Mouse (Mus musculus): ENCODE data around the gene Ogdhl. TPM values are rescaled to one million over a fixed set of nuclear protein-coding genes. Genes with fewer than 3 reads are reported as not detected.
A peak's percentile ranks its signal among the peaks of the same experiment; 100 is the strongest.
"Not testable (repeated sequence)": the region's sequence is repeated elsewhere in the genome, so short reads cannot be mapped to it uniquely, and the experiment has no call there.

Gene Ogdhl
- polyA plus RNA-seq, 1 experiment from 2014 or later: 20.9 TPM

DNA sequence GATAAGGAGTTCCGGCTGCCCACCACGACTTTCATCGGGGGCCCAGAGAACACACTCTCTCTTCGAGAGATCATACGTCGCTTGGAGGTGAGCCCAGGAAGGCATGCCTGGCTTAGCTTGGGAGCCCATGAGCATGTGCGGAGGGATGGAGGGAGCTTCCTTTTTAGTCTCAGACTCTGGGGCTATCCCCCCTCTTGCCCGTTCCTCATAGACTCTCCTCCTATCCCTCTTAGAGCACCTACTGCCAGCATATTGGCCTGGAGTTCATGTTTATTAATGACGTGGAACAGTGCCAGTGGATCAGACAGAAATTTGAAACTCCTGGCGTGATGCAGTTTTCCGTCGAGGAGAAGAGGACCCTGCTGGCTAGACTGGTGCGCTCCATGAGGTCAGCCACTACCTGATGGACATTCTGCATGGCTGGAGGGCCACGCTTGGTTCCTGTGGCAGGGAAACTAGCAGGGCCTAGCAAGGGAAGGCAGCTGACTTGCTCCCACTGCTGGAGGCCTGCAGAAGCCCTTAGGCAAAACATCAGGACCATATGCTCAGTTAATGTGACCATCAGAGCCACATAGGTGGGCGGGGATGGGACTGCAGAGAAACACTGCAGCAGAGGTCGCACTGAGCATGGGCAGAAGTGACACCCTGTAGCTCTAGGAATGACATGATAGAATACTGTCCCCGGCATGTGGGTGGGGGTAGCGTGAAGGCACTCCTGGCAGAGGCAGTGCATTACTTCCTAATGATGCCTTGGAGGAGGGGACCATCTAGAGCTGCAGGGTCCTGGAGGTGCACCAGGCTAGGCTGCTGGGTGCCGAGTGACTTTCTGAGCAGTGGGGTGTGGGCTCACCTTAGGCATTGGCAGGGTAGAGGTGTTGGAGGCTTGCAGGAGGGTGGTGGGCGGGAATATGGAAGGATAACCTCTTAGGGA, 11.0 kb downstream of the Ogdhl start:
- peak; percentile 31; the same call in 1 of the 2 replicates for ATAC-seq
- Histone ChIP-seq H3K4me3 (ENCODE audit: low read length) (no peak overlapping the region), H3K4me2 (ENCODE audit: low read length) (no peak overlapping the region), H3K27ac (ENCODE audit: low read depth, low read length) (no peak overlapping the region), H3K9me3 (ENCODE audit: control insufficient read depth, low read length) (no peaks in the 10 kb centered on the region), H3K36me3 (ENCODE audit: control insufficient read depth, insufficient read depth, low read length) (peaks cover 5% of the 10 kb centered on the region), H3K4me1 (ENCODE audit: control insufficient read depth, insufficient read depth, low read depth, low read length) (no peaks in the 10 kb centered on the region; the same call in 1 of the 2 replicates), H3K9ac (ENCODE audit: low read depth, low read length) (no peak overlapping the region), H3K27me3 (replicated peaks; ENCODE audit: control insufficient read depth, insufficient read depth, low read length) (no peaks in the 10 kb centered on the region)
- 66% methylated on average over 20 of the region's 20 CpGs for WGBS

DNA sequence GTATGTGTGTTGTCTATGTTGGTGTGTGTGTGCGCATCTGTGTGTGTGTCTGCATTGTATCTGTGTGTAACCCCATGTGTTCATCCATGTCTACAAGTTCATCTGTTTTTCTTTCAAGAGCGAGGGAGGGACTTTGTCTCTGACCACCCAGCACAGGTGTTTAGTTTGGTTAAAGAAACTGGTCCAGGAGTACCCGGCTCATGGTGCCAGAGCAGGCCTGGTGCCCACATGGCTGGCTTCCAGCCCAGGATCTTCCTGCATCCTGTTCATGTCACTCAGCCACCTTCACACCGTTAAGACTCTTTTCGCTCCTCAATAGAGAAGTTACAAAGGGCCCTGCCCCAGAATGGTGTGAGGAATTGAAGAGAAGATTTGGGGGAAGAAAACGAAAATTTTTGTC, 14.2 kb downstream of the Ogdhl start:
- 73% methylated on average over 6 of the region's 6 CpGs for WGBS
- H3K4me3 ChIP-seq (ENCODE audit: low read length): no peak overlapping the region
- peaks cover 24% of the 10 kb centered on the region for H3K36me3 ChIP-seq (ENCODE audit: control insufficient read depth, insufficient read depth, low read length)
- H3K9me3 ChIP-seq (ENCODE audit: control insufficient read depth, low read length): no peaks in the 10 kb centered on the region
- no peaks in the 10 kb centered on the region for H3K27me3 ChIP-seq (replicated peaks; ENCODE audit: control insufficient read depth, insufficient read depth, low read length)
- no peak overlapping the region for H3K4me2 ChIP-seq (ENCODE audit: low read length)
- no peak overlapping the region for H3K27ac ChIP-seq (ENCODE audit: low read depth, low read length)
- no peak overlapping the region for H3K9ac ChIP-seq (ENCODE audit: low read depth, low read length)
- H3K4me1 ChIP-seq (ENCODE audit: control insufficient read depth, insufficient read depth, low read depth, low read length): no peaks in the 10 kb centered on the region; the same call in 1 of the 2 replicates
- ATAC-seq: no peak

DNA sequence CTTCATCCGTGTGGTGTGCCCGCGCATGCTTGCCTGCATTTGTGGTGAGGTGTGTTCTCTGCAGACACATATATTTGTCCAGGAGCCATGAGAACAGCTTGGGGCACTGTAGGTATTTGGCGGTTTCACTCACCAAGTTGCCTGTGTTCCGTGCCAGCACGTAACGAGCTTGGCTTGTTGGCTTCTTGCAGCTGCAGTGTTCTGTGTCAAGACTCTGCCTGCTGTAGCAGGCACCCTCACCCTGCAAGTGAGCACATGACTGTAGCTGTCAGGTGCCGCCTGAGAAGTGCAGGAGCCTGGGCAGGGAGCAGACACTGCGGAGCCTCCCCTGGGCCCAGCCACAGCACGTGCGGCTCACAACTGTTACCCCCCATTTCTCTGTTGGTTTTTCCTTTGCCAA, 14.7 kb downstream of the Ogdhl start:
- no peaks in the 10 kb centered on the region for H3K9me3 ChIP-seq (ENCODE audit: control insufficient read depth, low read length)
- 69% methylated on average over 11 of the region's 11 CpGs for WGBS
- H3K4me2 ChIP-seq (ENCODE audit: low read length): no peak overlapping the region
- peaks cover 28% of the 10 kb centered on the region for H3K36me3 ChIP-seq (ENCODE audit: control insufficient read depth, insufficient read depth, low read length)
- no peak overlapping the region for H3K4me3 ChIP-seq (ENCODE audit: low read length)
- ATAC-seq: peak; percentile 70; the same call in 1 of the 2 replicates
- H3K4me1 ChIP-seq (ENCODE audit: control insufficient read depth, insufficient read depth, low read depth, low read length): no peaks in the 10 kb centered on the region; the same call in 1 of the 2 replicates
- no peak overlapping the region for H3K9ac ChIP-seq (ENCODE audit: low read depth, low read length)
- H3K27me3 ChIP-seq (replicated peaks; ENCODE audit: control insufficient read depth, insufficient read depth, low read length): no peaks in the 10 kb centered on the region
- H3K27ac ChIP-seq (ENCODE audit: low read depth, low read length): no peak overlapping the region

DNA sequence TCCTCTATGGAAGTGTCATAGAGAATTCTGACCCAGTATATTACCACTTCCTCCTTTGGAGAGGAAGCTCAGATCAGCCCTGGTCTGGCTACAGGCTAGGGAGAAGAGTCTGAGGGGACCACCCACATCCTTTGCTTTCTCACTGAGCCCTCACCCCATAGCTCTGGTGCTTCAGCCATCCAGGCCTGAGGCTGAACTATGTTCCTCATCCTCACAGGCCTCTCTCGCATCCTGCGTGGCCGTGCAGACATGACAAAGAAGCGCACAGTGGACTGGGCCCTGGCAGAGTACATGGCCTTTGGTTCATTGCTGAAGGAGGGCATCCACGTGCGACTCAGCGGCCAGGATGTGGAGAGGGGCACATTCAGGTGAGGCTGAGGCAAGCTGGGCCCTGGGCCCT, 20.0 kb downstream of the Ogdhl start:
- H3K9ac ChIP-seq (ENCODE audit: low read depth, low read length): no peak overlapping the region
- peaks cover 34% of the 10 kb centered on the region for H3K36me3 ChIP-seq (ENCODE audit: control insufficient read depth, insufficient read depth, low read length)
- H3K4me1 ChIP-seq (ENCODE audit: control insufficient read depth, insufficient read depth, low read depth, low read length): no peaks in the 10 kb centered on the region
- H3K27me3 ChIP-seq (replicated peaks; ENCODE audit: control insufficient read depth, insufficient read depth, low read length): no peaks in the 10 kb centered on the region
- 97% methylated on average over 7 of the region's 7 CpGs for WGBS
- no peaks in the 10 kb centered on the region for H3K9me3 ChIP-seq (ENCODE audit: control insufficient read depth, low read length)
- H3K4me2 ChIP-seq (ENCODE audit: low read length): no peak overlapping the region
- ATAC-seq: no peak
- H3K4me3 ChIP-seq (ENCODE audit: low read length): no peak overlapping the region
- H3K27ac ChIP-seq (ENCODE audit: low read depth, low read length): no peak overlapping the region

DNA sequence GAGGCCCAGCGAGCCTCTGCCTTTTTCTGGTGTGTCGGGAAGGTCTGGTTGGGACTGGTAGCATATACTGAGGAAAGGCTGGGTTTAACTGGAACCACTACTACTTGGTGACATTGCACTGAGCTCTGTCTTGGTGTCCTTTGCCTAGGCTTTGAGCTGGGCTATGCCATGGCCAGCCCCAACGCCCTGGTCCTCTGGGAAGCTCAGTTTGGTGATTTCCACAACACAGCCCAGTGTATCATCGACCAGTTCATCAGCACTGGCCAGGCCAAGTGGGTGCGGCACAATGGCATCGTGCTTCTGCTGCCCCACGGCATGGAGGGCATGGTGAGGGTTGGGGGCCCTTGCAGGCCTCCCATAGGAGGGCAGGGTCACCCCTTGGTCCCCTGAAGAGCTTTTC, 22.4 kb downstream of the Ogdhl start:
- no peak for ATAC-seq
- H3K27me3 ChIP-seq (replicated peaks; ENCODE audit: control insufficient read depth, insufficient read depth, low read length): no peaks in the 10 kb centered on the region
- H3K36me3 ChIP-seq (ENCODE audit: control insufficient read depth, insufficient read depth, low read length): peaks cover 25% of the 10 kb centered on the region
- no peak overlapping the region for H3K9ac ChIP-seq (ENCODE audit: low read depth, low read length)
- H3K4me3 ChIP-seq (ENCODE audit: low read length): no peak overlapping the region
- H3K9me3 ChIP-seq (ENCODE audit: control insufficient read depth, low read length): no peaks in the 10 kb centered on the region
- no peaks in the 10 kb centered on the region for H3K4me1 ChIP-seq (ENCODE audit: control insufficient read depth, insufficient read depth, low read depth, low read length)
- no peak overlapping the region for H3K4me2 ChIP-seq (ENCODE audit: low read length)
- 97% methylated on average over 7 of the region's 7 CpGs for WGBS
- H3K27ac ChIP-seq (ENCODE audit: low read depth, low read length): no peak overlapping the region

DNA sequence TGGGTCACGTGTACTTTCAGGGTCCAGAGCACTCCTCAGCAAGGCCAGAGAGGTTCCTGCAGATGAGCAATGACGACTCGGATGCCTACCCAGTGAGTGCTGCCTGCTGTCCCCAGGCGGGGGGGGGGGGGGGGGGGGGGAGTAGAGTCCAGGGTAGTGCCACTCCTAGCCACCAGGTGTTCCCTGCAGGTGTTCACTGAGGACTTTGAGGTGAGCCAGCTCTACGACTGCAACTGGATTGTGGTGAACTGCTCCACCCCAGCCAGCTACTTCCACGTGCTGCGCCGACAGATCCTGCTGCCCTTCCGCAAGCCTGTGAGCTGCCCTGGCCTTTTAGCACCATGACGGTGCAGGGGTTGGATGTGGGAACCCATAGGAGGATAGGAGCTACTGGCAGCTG, 22.9 kb downstream of the Ogdhl start:
- H3K36me3 ChIP-seq (ENCODE audit: control insufficient read depth, insufficient read depth, low read length): peaks cover 25% of the 10 kb centered on the region
- no peaks in the 10 kb centered on the region for H3K27me3 ChIP-seq (replicated peaks; ENCODE audit: control insufficient read depth, insufficient read depth, low read length)
- WGBS: 78% methylated on average over 8 of the region's 10 CpGs
- ATAC-seq: no peak
- no peak overlapping the region for H3K27ac ChIP-seq (ENCODE audit: low read depth, low read length)
- no peak overlapping the region for H3K4me3 ChIP-seq (ENCODE audit: low read length)
- H3K9ac ChIP-seq (ENCODE audit: low read depth, low read length): no peak overlapping the region
- H3K4me2 ChIP-seq (ENCODE audit: low read length): no peak overlapping the region
- no peaks in the 10 kb centered on the region for H3K4me1 ChIP-seq (ENCODE audit: control insufficient read depth, insufficient read depth, low read depth, low read length)
- H3K9me3 ChIP-seq (ENCODE audit: control insufficient read depth, low read length): no peaks in the 10 kb centered on the region

DNA sequence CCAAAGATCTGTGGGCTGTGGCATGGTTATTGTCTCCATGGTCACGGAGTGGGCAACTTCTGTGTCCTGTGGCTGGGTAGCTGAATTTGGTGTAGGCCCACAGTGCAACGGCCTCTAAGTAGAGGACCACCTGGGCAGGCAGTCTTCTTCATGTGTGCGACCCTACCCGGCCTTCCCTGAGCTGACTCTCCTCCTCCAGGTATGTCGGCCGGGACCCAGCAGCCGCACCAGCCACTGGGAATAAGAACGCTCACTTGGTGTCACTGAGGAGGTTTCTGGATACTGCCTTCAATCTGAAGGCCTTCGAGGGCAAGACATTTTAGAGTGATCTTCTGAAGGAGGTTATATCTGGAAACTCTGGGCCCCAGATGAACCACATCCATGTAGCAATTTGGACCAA, 25.5 kb downstream of the Ogdhl start:
- H3K27me3 ChIP-seq (replicated peaks; ENCODE audit: control insufficient read depth, insufficient read depth, low read length): no peaks in the 10 kb centered on the region
- no peak overlapping the region for H3K9ac ChIP-seq (ENCODE audit: low read depth, low read length)
- WGBS: 97% methylated on average over 9 of the region's 9 CpGs
- no peak for ATAC-seq
- H3K4me2 ChIP-seq (ENCODE audit: low read length): no peak overlapping the region
- no peak overlapping the region for H3K27ac ChIP-seq (ENCODE audit: low read depth, low read length)
- H3K9me3 ChIP-seq (ENCODE audit: control insufficient read depth, low read length): no peaks in the 10 kb centered on the region
- no peak overlapping the region for H3K4me3 ChIP-seq (ENCODE audit: low read length)
- peaks cover 9% of the 10 kb centered on the region; the same call in 1 of the 2 replicates for H3K36me3 ChIP-seq (ENCODE audit: control insufficient read depth, insufficient read depth, low read length)
- H3K4me1 ChIP-seq (ENCODE audit: control insufficient read depth, insufficient read depth, low read depth, low read length): no peaks in the 10 kb centered on the region

DNA sequence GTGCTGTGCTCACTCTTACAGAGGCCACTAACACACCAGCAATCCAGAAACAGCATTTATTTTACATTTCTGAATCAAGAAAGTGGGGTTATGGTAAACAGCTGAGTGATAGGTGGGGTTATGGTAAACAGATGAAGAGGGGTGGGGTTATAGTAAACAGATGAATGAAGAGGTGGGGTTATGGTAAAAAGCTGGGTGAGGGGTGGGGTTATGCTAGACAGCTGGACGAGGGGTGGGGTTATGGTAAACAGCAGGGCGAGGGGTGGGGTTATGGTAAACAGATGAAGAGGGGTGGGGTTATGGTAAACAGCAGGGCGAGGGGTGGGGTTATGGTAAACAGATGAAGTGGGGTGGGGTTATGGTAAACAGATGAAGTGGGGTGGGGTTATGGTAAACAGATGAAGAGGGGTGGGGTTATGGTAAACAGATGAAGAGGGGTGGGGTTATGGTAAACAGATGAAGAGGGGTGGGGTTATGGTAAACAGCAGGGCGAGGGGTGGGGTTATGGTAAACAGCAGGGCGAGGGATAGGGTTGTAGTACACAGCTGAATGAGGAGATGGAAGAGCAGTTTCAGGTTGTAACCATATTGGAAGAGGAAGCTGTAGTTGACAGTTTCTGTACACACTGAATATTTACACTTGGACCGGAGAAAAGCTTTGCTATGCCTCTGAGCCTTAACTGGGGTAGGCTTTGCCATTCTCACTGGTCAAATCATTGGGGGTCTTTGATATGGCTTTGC, 29.5 kb downstream of the Ogdhl start:
- not testable (repeated sequence) for H3K9me3 ChIP-seq (ENCODE audit: control insufficient read depth, low read length); H3K4me2 ChIP-seq (ENCODE audit: low read length); H3K36me3 ChIP-seq (ENCODE audit: control insufficient read depth, insufficient read depth, low read length); ATAC-seq; H3K4me3 ChIP-seq (ENCODE audit: low read length); H3K4me1 ChIP-seq (ENCODE audit: control insufficient read depth, insufficient read depth, low read depth, low read length); H3K9ac ChIP-seq (ENCODE audit: low read depth, low read length); H3K27ac ChIP-seq (ENCODE audit: low read depth, low read length); H3K27me3 ChIP-seq (replicated peaks; ENCODE audit: control insufficient read depth, insufficient read depth, low read length)
- 30% methylated on average over 6 of the region's 6 CpGs for WGBS

DNA sequence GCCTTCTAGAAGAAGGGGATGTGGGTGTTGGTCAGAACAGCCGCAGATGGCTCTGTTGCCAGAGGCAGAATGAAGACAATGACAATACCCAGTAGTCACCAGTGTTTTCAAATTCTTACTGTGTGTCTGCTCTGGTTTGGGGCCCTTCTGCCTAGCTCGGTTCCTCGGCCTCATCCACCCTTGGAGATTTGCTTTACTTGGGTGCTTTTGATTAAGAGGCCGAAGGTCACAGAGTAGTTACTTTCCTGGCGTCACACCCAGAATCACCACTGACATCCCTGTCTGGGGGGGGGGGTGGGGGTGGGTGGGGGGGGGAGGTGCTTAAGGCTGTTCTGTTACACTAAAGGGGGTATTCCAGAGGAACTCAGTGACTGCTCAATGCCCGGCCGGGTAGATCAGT, 42.5 kb downstream of the Ogdhl start:
- WGBS: 55% methylated on average over 7 of the region's 7 CpGs
- no peak overlapping the region for H3K4me3 ChIP-seq (ENCODE audit: low read length)
- no peak overlapping the region for H3K9ac ChIP-seq (ENCODE audit: low read depth, low read length)
- no peak overlapping the region for H3K27ac ChIP-seq (ENCODE audit: low read depth, low read length)
- no peaks in the 10 kb centered on the region for H3K4me1 ChIP-seq (ENCODE audit: control insufficient read depth, insufficient read depth, low read depth, low read length)
- H3K27me3 ChIP-seq (replicated peaks; ENCODE audit: control insufficient read depth, insufficient read depth, low read length): no peaks in the 10 kb centered on the region
- no peaks in the 10 kb centered on the region for H3K9me3 ChIP-seq (ENCODE audit: control insufficient read depth, low read length)
- ATAC-seq: no peak
- no peaks in the 10 kb centered on the region for H3K36me3 ChIP-seq (ENCODE audit: control insufficient read depth, insufficient read depth, low read length)
- H3K4me2 ChIP-seq (ENCODE audit: low read length): no peak overlapping the region

Data from hindbrain, embryonic 16.5 days (tissue).